Mouse (Mus musculus): ENCODE measurements around the gene Tshz2. TPM values are rescaled to one million over a fixed set of nuclear protein-coding genes. Genes with fewer than 3 reads are reported as not detected.
A peak's percentile ranks its signal among the peaks of the same experiment; 100 is the strongest.
"Not testable (repeated sequence)": the region's sequence is repeated elsewhere in the genome, so short reads cannot be mapped to it uniquely, and the experiment has no call there.

Tshz2 gene
- polyA plus RNA-seq (2015; fragmentation: Nextera tagmentation; extraction: Ambion mirVana): 0.70 and 0.88 TPM in 2 replicates

GRCm38 (mm10) chr2:169632338-169633151, at the start of gene Tshz2:
Tshz2 (plus strand) TSS chr2:169633013.
- peak within 1 kb of the TSS; percentile 60 for H3K4me2 ChIP-seq
- WGBS (ENCODE audit: insufficient replicate concordance): 0% methylated on average over 22 of the region's 22 CpGs
- peaks cover 17% of the 10 kb centered on the region for H3K27me3 ChIP-seq
- peak within 1 kb of the TSS; percentile 41; the same call in 1 of the 2 replicates for H3K27ac ChIP-seq (replicated peaks)
- H3K4me3 ChIP-seq (replicated peaks): peak within 1 kb of the TSS; percentile 53
- H3K9me3 ChIP-seq (replicated peaks): no peaks in the 10 kb centered on the region
- peak within 1 kb of the TSS; percentile 48 for H3K9ac ChIP-seq
- peak; percentile 64 for ATAC-seq (ENCODE audit: insufficient read depth)
- no peaks in the 10 kb centered on the region; the same call in 1 of the 2 replicates for H3K4me1 ChIP-seq (replicated peaks)
- H3K36me3 ChIP-seq (replicated peaks): no peaks in the 10 kb centered on the region

DNA sequence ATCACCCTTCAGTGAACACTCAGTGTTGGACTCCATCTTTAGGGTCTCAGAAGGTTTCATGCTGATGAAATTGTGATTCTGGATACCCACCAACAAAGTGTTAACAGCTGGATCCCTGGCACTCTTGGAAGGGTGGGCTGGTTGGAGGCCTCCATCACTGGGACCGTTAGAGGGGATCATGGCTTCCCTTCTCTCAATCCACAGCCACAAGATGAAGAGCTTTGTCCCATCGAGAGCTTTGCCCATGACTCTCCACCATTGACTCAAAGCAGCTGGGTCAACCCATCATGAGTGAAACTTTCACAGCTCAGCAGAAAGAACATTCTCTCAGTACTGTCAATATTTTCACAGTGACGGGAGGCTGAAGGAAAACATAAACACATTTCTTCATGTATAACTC, 49.3 kb upstream of the Tshz2 start:
- H3K9ac ChIP-seq: no peak overlapping the region
- H3K4me2 ChIP-seq: no peak overlapping the region
- no peaks in the 10 kb centered on the region for H3K36me3 ChIP-seq (replicated peaks)
- WGBS (ENCODE audit: insufficient replicate concordance): 63% methylated on average over 3 of the region's 3 CpGs
- no peak for ATAC-seq (ENCODE audit: insufficient read depth)
- no peak overlapping the region for H3K4me3 ChIP-seq (replicated peaks)
- H3K27ac ChIP-seq (replicated peaks): no peak overlapping the region
- no peaks in the 10 kb centered on the region for H3K4me1 ChIP-seq (replicated peaks)
- H3K9me3 ChIP-seq (replicated peaks): no peaks in the 10 kb centered on the region; the same call in 1 of the 2 replicates
- H3K27me3 ChIP-seq: no peaks in the 10 kb centered on the region

- Histone ChIP-seq H3K27ac (replicated peaks) (no peak overlapping the region), H3K9me3 (replicated peaks) (no peaks in the 10 kb centered on the region; the same call in 1 of the 2 replicates), H3K36me3 (replicated peaks) (no peaks in the 10 kb centered on the region), H3K4me2 (no peak overlapping the region), H3K9ac (no peak overlapping the region), H3K4me3 (replicated peaks) (no peak overlapping the region), H3K4me1 (replicated peaks) (no peaks in the 10 kb centered on the region), H3K27me3 (no peaks in the 10 kb centered on the region)
- no peak for ATAC-seq (ENCODE audit: insufficient read depth)
- 75% methylated on average over 15 of the region's 15 CpGs for WGBS (ENCODE audit: insufficient replicate concordance)
These were observed 47.9 kb upstream of the Tshz2 start for GRCm38 (mm10) chr2:169584745-169585456.

- Histone ChIP-seq H3K9me3 (replicated peaks) (no peaks in the 10 kb centered on the region; the same call in 1 of the 2 replicates), H3K36me3 (replicated peaks) (no peaks in the 10 kb centered on the region), H3K4me2 (no peak overlapping the region), H3K4me1 (replicated peaks) (no peaks in the 10 kb centered on the region), H3K9ac (no peak overlapping the region), H3K4me3 (replicated peaks) (no peak overlapping the region), H3K27me3 (no peaks in the 10 kb centered on the region), H3K27ac (replicated peaks) (no peak overlapping the region)
- 56% methylated on average over 12 of the region's 12 CpGs for WGBS (ENCODE audit: insufficient replicate concordance)
- no peak for ATAC-seq (ENCODE audit: insufficient read depth)
These were observed 47.1 kb upstream of the Tshz2 start for GRCm38 (mm10) chr2:169585631-169586285.

DNA sequence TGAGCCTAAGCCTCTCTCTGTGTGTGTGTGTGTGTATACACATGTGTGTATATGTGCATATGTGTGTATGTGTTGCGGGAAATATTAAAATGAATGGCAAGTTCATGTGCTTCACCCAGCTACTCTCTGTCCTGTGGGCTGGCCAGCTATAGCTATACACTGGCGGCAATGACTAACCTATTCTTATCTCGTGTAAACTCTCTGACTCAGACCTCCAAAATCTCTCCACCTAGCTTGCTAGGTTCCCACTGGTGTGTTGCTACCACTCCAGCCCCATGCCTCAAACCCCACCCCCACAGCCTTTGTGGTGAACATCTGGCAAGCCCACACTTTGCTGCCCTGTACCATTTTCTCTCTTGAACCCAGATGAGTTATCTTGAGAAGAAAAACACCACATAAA, 46.1 kb upstream of the Tshz2 start:
- Histone ChIP-seq H3K4me2 (no peak overlapping the region), H3K9me3 (replicated peaks) (no peaks in the 10 kb centered on the region; the same call in 1 of the 2 replicates), H3K4me1 (replicated peaks) (no peaks in the 10 kb centered on the region), H3K4me3 (replicated peaks) (no peak overlapping the region), H3K27me3 (no peaks in the 10 kb centered on the region), H3K36me3 (replicated peaks) (no peaks in the 10 kb centered on the region), H3K27ac (replicated peaks) (no peak overlapping the region), H3K9ac (no peak overlapping the region)
- ATAC-seq (ENCODE audit: insufficient read depth): no peak
- WGBS (ENCODE audit: insufficient replicate concordance): 45% methylated on average over 3 of the region's 3 CpGs

GRCm38 (mm10) chr2:169587645-169588044, 45.2 kb upstream of the Tshz2 start, which contains the start of gene Gm11011:
Gm11011 (minus strand) TSS chr2:169587745.
- H3K9ac ChIP-seq; H3K9me3 ChIP-seq (replicated peaks); H3K4me1 ChIP-seq (replicated peaks); H3K4me2 ChIP-seq; H3K27ac ChIP-seq (replicated peaks); H3K27me3 ChIP-seq; H3K36me3 ChIP-seq (replicated peaks); H3K4me3 ChIP-seq (replicated peaks); ATAC-seq (ENCODE audit: insufficient read depth): not testable (repeated sequence)

DNA sequence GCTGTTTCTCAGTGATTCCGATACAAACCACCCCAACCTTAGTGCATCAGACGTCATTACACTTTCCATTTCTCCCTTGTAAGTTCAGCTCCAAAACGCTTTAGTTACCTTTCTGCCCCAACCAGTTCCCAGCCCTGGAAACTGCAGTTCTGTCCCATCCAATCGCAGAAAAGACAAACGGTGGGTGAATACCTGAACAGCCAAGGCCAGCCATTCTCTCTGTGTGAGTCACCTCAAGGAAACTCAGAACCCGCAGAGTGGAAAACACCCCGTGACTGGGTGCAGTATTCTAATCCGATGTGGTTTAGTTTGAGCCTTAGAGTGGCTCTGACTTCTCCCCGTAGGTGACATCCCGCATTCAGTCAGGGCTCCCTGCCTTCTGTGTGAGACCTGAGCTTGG, 43.1 kb upstream of the Tshz2 start:
- no peak overlapping the region for H3K9ac ChIP-seq
- H3K4me2 ChIP-seq: no peak overlapping the region
- H3K9me3 ChIP-seq (replicated peaks): no peaks in the 10 kb centered on the region
- WGBS (ENCODE audit: insufficient replicate concordance): 70% methylated on average over 10 of the region's 10 CpGs
- H3K4me1 ChIP-seq (replicated peaks): no peaks in the 10 kb centered on the region
- H3K36me3 ChIP-seq (replicated peaks): no peaks in the 10 kb centered on the region
- no peak overlapping the region for H3K27ac ChIP-seq (replicated peaks)
- no peak for ATAC-seq (ENCODE audit: insufficient read depth)
- no peaks in the 10 kb centered on the region for H3K27me3 ChIP-seq
- H3K4me3 ChIP-seq (replicated peaks): no peak overlapping the region

DNA sequence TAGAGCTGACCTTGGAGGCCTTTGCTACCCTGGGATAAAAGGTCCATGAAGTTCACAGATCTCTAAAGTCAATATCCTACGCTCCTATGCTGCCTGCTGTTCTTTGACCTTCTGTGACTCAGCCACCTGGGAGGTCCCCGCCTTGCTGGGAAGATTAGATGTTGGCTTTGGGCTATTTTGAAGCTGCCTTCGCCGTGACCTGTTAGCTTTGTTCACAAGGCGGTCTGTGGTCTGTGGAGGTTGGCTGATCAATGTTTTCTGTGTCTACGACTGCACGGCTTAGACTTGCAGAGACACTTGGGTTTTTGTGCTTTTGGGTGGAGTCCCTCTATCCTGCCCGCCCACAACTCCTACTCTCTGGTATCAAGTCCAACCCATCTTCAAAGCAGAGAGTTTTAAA, 42.4 kb upstream of the Tshz2 start:
- Histone ChIP-seq H3K4me1 (replicated peaks) (no peaks in the 10 kb centered on the region), H3K27ac (replicated peaks) (no peak overlapping the region), H3K9me3 (replicated peaks) (no peaks in the 10 kb centered on the region), H3K36me3 (replicated peaks) (no peaks in the 10 kb centered on the region), H3K4me2 (no peak overlapping the region), H3K9ac (no peak overlapping the region), H3K4me3 (replicated peaks) (no peak overlapping the region), H3K27me3 (no peaks in the 10 kb centered on the region)
- 57% methylated on average over 8 of the region's 8 CpGs for WGBS (ENCODE audit: insufficient replicate concordance)
- no peak for ATAC-seq (ENCODE audit: insufficient read depth)

GRCm38 (mm10) chr2:169593742-169594141, 39.1 kb upstream of the Tshz2 start:
- Histone ChIP-seq H3K4me1 (replicated peaks) (no peaks in the 10 kb centered on the region), H3K4me2 (no peak overlapping the region), H3K9ac (no peak overlapping the region), H3K27me3 (no peaks in the 10 kb centered on the region), H3K36me3 (replicated peaks) (no peaks in the 10 kb centered on the region), H3K27ac (replicated peaks) (no peak overlapping the region), H3K4me3 (replicated peaks) (no peak overlapping the region), H3K9me3 (replicated peaks) (no peaks in the 10 kb centered on the region)
- ATAC-seq (ENCODE audit: insufficient read depth): no peak
- WGBS (ENCODE audit: insufficient replicate concordance): 32% methylated on average over 3 of the region's 3 CpGs

GRCm38 (mm10) chr2:169597357-169597756, 35.5 kb upstream of the Tshz2 start:
- H3K4me1 ChIP-seq (replicated peaks): no peaks in the 10 kb centered on the region
- no peaks in the 10 kb centered on the region for H3K9me3 ChIP-seq (replicated peaks)
- no peak for ATAC-seq (ENCODE audit: insufficient read depth)
- no peak overlapping the region for H3K4me3 ChIP-seq (replicated peaks)
- H3K27ac ChIP-seq (replicated peaks): no peak overlapping the region
- H3K9ac ChIP-seq: no peak overlapping the region
- H3K27me3 ChIP-seq: no peaks in the 10 kb centered on the region
- 74% methylated on average over 6 of the region's 6 CpGs for WGBS (ENCODE audit: insufficient replicate concordance)
- H3K4me2 ChIP-seq: no peak overlapping the region
- no peaks in the 10 kb centered on the region for H3K36me3 ChIP-seq (replicated peaks)

- no peaks in the 10 kb centered on the region for H3K27me3 ChIP-seq
- H3K9ac ChIP-seq: no peak overlapping the region
- no peaks in the 10 kb centered on the region for H3K9me3 ChIP-seq (replicated peaks)
- H3K27ac ChIP-seq (replicated peaks): no peak overlapping the region
- no peak for ATAC-seq (ENCODE audit: insufficient read depth)
- H3K4me2 ChIP-seq: no peak overlapping the region
- H3K4me1 ChIP-seq (replicated peaks): no peaks in the 10 kb centered on the region
- WGBS (ENCODE audit: insufficient replicate concordance): 63% methylated on average over 8 of the region's 8 CpGs
- H3K36me3 ChIP-seq (replicated peaks): no peaks in the 10 kb centered on the region
- no peak overlapping the region for H3K4me3 ChIP-seq (replicated peaks)
These were observed 34.8 kb upstream of the Tshz2 start for GRCm38 (mm10) chr2:169597971-169598370.
